ENCODE assay signal across 8 mouse cellular contexts in genomic region chr9:57708720-57709274, GRCm38 (mm10). TPM values are rescaled to one million over a fixed set of nuclear protein-coding genes. Genes with fewer than 3 reads are reported as not detected.
A peak's percentile ranks its signal among the peaks of the same experiment; 100 is the strongest.
DNase-seq lines count a peak whose midpoint lies in the region; ATAC-seq lines count a peak whose summit lies in the region.

No protein-coding gene starts in this region.

- no peaks in the 10 kb centered on the region for H3K27me3 ChIP-seq in erythroblast, embryonic 14.5 days (ENCODE audit: control insufficient read depth)
- no peaks in the 10 kb centered on the region for H3K27me3 ChIP-seq in hindbrain, embryonic 11.5 days (ENCODE audit: control insufficient read depth, insufficient read depth, low read length)
- H3K27me3 ChIP-seq in stomach, embryonic 14.5 days (ENCODE audit: control insufficient read depth, insufficient read depth, low read length) = no peaks in the 10 kb centered on the region

- H3K9me3 ChIP-seq in erythroblast, embryonic 14.5 days (ENCODE audit: control insufficient read depth, low read length) = peaks cover 6% of the 10 kb centered on the region
- H3K9me3 ChIP-seq in hindbrain, embryonic 11.5 days (ENCODE audit: control insufficient read depth, low read length) = no peaks in the 10 kb centered on the region
- H3K9me3 ChIP-seq in stomach, embryonic 14.5 days (ENCODE audit: control insufficient read depth, low read depth, low read length) = 0 out of 2 replicates have a peak, but pooled peaks cover 4% of the 10 kb centered on the region

- peak overlapping the region; percentile 92 for H3K4me3 ChIP-seq in erythroblast, embryonic 14.5 days (replicated peaks)
- peak overlapping the region; percentile 88 for H3K4me3 ChIP-seq in hindbrain, embryonic 11.5 days (ENCODE audit: low read depth, low read length)
- H3K4me3 ChIP-seq in stomach, embryonic 14.5 days (ENCODE audit: low read depth, low read length) = peak overlapping the region; percentile 61

- intact Hi-C loops in left cerebral cortex, postnatal 14 days (cut with DNase I) = no loop called here

- peak overlapping the region; percentile 66 for H3K4me2 ChIP-seq in hindbrain, embryonic 11.5 days (replicated peaks; ENCODE audit: low read depth, low read length)
- peak overlapping the region; percentile 80 for H3K4me2 ChIP-seq in stomach, embryonic 14.5 days (replicated peaks; ENCODE audit: low read depth, low read length)

- peak; percentile 95 for DNase-seq in heart, adult 11 months
- DNase-seq in heart, adult 8-10 months (ENCODE audit: low spot score) = no peak
- peak; percentile 34 to 53 for DNase-seq in adrenal gland, postnatal 36 days
- DNase-seq in hindbrain, embryonic 11.5 days (ENCODE audit: low spot score) = peak; percentile 64
- DNase-seq in left cerebral cortex, postnatal 14 days (ENCODE audit: low spot score in 2 of 2) = peak; percentile 59 to 65

- peak; percentile 64 for ATAC-seq in hindbrain, embryonic 11.5 days (ENCODE audit: low FRiP score)
- peak; percentile 53 for ATAC-seq in megakaryocyte, adult 5-6 weeks (ENCODE audit: poor library complexity, severe bottlenecking)
- peak; percentile 38; the same call in 1 of the 2 replicates for ATAC-seq in stomach, embryonic 14.5 days (ENCODE audit: insufficient number of reproducible peaks, insufficient read depth, low FRiP score, low read depth)

- peaks cover 23% of the 10 kb centered on the region for H3K4me1 ChIP-seq in erythroblast, embryonic 14.5 days (ENCODE audit: control insufficient read depth)
- H3K4me1 ChIP-seq in hindbrain, embryonic 11.5 days (replicated peaks; ENCODE audit: control insufficient read depth, insufficient read depth, low read length) = 0 out of 2 replicates have a peak, but pooled peaks cover 3% of the 10 kb centered on the region
- peaks cover 7% of the 10 kb centered on the region; the same call in 1 of the 2 replicates for H3K4me1 ChIP-seq in stomach, embryonic 14.5 days (ENCODE audit: control insufficient read depth, insufficient read depth, low read length)

- H3K27ac ChIP-seq in hindbrain, embryonic 11.5 days (ENCODE audit: low read depth, low read length) = peak overlapping the region; percentile 70
- peak overlapping the region; percentile 55 for H3K27ac ChIP-seq in stomach, embryonic 14.5 days (ENCODE audit: low read length)

- WGBS in hindbrain, embryonic 11.5 days = 6% methylated on average over 37 of the region's 39 CpGs
- 2% methylated on average over 38 of the region's 39 CpGs for WGBS in stomach, embryonic 14.5 days

- peaks cover 20% of the 10 kb centered on the region for H3K36me3 ChIP-seq in erythroblast, embryonic 14.5 days (ENCODE audit: control insufficient read depth)
- no peaks in the 10 kb centered on the region for H3K36me3 ChIP-seq in hindbrain, embryonic 11.5 days (ENCODE audit: control insufficient read depth, insufficient read depth, low read length)
- peaks cover 6% of the 10 kb centered on the region; the same call in 1 of the 2 replicates for H3K36me3 ChIP-seq in stomach, embryonic 14.5 days (ENCODE audit: control insufficient read depth, insufficient read depth, low read length)

- H3K9ac ChIP-seq in hindbrain, embryonic 11.5 days (ENCODE audit: low read depth, low read length) = peak overlapping the region; percentile 87
- peak overlapping the region; percentile 70 for H3K9ac ChIP-seq in stomach, embryonic 14.5 days (replicated peaks; ENCODE audit: low read depth, low read length)

RNA-seq across cellular contexts. Expression of gene Edc3, which starts 0.5 kb away (rescaled TPM):
- total RNA-seq in heart, adult 8-10 months (2022) = 1 to 10 TPM; 3.6 to 5.3 (median 4.5) TPM
- 1 to 10 TPM; 8.5 to 9.9 TPM for total RNA-seq in adrenal gland, postnatal 36 days (2021)
- 0.40 and 0.69 TPM in 2 replicates for polyA plus RNA-seq in erythroblast, embryonic 14.5 days (2012)
- 23.7 and 28.4 TPM in 2 replicates for polyA plus RNA-seq in hindbrain, embryonic 11.5 days (2014; fragmentation: Nextera tagmentation; extraction: Ambion mirVana)
- total RNA-seq in left cerebral cortex, postnatal 14 days (2021) = 10 to 100 TPM; 15.3 to 15.6 TPM
- total RNA-seq in megakaryocyte, adult 5-6 weeks (2015) = 5.5 and 5.7 TPM in 2 replicates
- total RNA-seq in megakaryocyte, adult 5-6 weeks (2017) = 3.7 and 4.9 TPM in 2 replicates
- 22.8 and 23.1 TPM in 2 replicates for polyA plus RNA-seq in stomach, embryonic 14.5 days (2014; fragmentation: Nextera tagmentation; extraction: Ambion mirVana)

RNA-seq across cellular contexts. Expression of gene Cyp1a1, which starts 21.1 kb away (rescaled TPM):
- total RNA-seq in heart, adult 8-10 months (2022) = under 1 TPM in 2 of 4 experiments, not detected in 2; 0.14 to 0.69 TPM
- under 1 TPM in 1 of 2 experiments, not detected in 1; 0.13 TPM for total RNA-seq in adrenal gland, postnatal 36 days (2021)
- polyA plus RNA-seq in erythroblast, embryonic 14.5 days (2012) = not detected in 2 replicates
- not detected in 2 replicates for polyA plus RNA-seq in hindbrain, embryonic 11.5 days (2014; fragmentation: Nextera tagmentation; extraction: Ambion mirVana)
- under 1 TPM; 0.13 to 0.22 TPM for total RNA-seq in left cerebral cortex, postnatal 14 days (2021)
- total RNA-seq in megakaryocyte, adult 5-6 weeks (2015) = not detected in 2 replicates
- not detected in 2 replicates for total RNA-seq in megakaryocyte, adult 5-6 weeks (2017)
- not detected in 2 replicates for polyA plus RNA-seq in stomach, embryonic 14.5 days (2014; fragmentation: Nextera tagmentation; extraction: Ambion mirVana)

RNA-seq across cellular contexts. Expression of gene Cyp1a2, which starts 25.3 kb away (rescaled TPM):
- not detected for total RNA-seq in heart, adult 8-10 months (2022)
- under 1 TPM in 1 of 2 experiments, not detected in 1; 0.40 TPM for total RNA-seq in adrenal gland, postnatal 36 days (2021)
- polyA plus RNA-seq in erythroblast, embryonic 14.5 days (2012) = not detected in 2 replicates
- not detected in 2 replicates for polyA plus RNA-seq in hindbrain, embryonic 11.5 days (2014; fragmentation: Nextera tagmentation; extraction: Ambion mirVana)
- not detected for total RNA-seq in left cerebral cortex, postnatal 14 days (2021)
- total RNA-seq in megakaryocyte, adult 5-6 weeks (2015) = not detected in 2 replicates
- total RNA-seq in megakaryocyte, adult 5-6 weeks (2017) = not detected in 2 replicates
- polyA plus RNA-seq in stomach, embryonic 14.5 days (2014; fragmentation: Nextera tagmentation; extraction: Ambion mirVana) = not detected in 2 replicates

RNA-seq across cellular contexts. Expression of gene Csk, which starts 55.4 kb away (rescaled TPM):
- 10 to 100 TPM; 18.9 to 32.0 (median 27.7) TPM for total RNA-seq in heart, adult 8-10 months (2022)
- 10 to 100 TPM; 61.9 to 92.6 TPM for total RNA-seq in adrenal gland, postnatal 36 days (2021)
- polyA plus RNA-seq in erythroblast, embryonic 14.5 days (2012) = 6.1 TPM in 2 replicates
- 29.4 and 30.7 TPM in 2 replicates for polyA plus RNA-seq in hindbrain, embryonic 11.5 days (2014; fragmentation: Nextera tagmentation; extraction: Ambion mirVana)
- 10 to 100 TPM; 46.8 to 47.1 TPM for total RNA-seq in left cerebral cortex, postnatal 14 days (2021)
- total RNA-seq in megakaryocyte, adult 5-6 weeks (2015) = 88.6 and 96.7 TPM in 2 replicates
- 230 and 282 TPM in 2 replicates for total RNA-seq in megakaryocyte, adult 5-6 weeks (2017)
- polyA plus RNA-seq in stomach, embryonic 14.5 days (2014; fragmentation: Nextera tagmentation; extraction: Ambion mirVana) = 29.1 and 30.9 TPM in 2 replicates

RNA-seq across cellular contexts. Expression of gene Clk3, which starts 56.9 kb away (rescaled TPM):
- 10 to 100 TPM; 23.8 to 36.5 (median 29.3) TPM for total RNA-seq in heart, adult 8-10 months (2022)
- total RNA-seq in adrenal gland, postnatal 36 days (2021) = 10 to 100 TPM; 60.4 to 72.2 TPM
- polyA plus RNA-seq in erythroblast, embryonic 14.5 days (2012) = 38.9 and 44.4 TPM in 2 replicates
- 83.8 and 91.4 TPM in 2 replicates for polyA plus RNA-seq in hindbrain, embryonic 11.5 days (2014; fragmentation: Nextera tagmentation; extraction: Ambion mirVana)
- total RNA-seq in left cerebral cortex, postnatal 14 days (2021) = 10 to 100 TPM; 81.3 to 81.8 TPM
- 55.8 and 59.7 TPM in 2 replicates for total RNA-seq in megakaryocyte, adult 5-6 weeks (2015)
- total RNA-seq in megakaryocyte, adult 5-6 weeks (2017) = 60.0 and 91.1 TPM in 2 replicates
- polyA plus RNA-seq in stomach, embryonic 14.5 days (2014; fragmentation: Nextera tagmentation; extraction: Ambion mirVana) = 66.0 and 73.1 TPM in 2 replicates
